Mouse (Mus musculus): ENCODE data around the gene 1700025G04Rik.
"Not testable (repeated sequence)": the region's sequence is repeated elsewhere in the genome, so short reads cannot be mapped to it uniquely, and the experiment has no call there.

The 1700025G04Rik gene

DNA sequence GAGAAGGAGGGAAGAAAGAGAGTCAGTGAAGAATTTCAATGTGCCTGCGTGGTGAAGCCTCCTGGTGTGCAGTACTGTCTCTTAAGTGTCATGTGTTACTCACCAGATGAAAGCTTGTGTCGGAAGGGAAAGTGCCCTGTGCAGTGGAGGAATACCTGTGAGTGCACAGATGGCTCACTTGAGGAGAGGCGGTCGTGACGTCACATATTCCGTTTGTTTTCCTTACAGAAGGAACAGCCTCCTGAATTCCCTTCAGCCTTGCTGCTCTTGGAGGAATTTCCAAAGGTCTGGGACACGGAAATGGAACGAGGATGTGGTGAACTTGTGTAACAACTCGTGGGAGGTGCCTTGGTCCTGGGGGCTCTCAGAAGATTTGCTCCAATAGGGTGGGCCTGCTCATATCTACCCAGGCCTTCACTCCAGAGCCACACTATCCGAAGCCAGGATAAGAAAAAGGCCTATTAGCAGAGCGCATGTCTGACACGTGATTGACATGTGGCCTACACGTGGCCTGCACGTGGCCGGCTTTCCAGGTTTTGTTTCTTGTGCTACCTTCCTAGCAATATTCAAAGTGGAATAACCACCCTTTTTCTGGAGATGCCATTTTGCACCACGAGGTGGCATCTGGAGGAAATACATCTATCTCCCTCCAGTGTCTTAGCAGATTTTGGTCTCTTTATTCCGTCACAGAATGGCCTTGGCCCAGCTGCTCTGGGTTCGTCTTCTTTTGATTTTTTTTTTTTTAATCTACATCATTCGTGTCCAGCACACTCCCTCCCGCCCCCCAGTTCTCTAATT is 238.7 kb downstream of the 1700025G04Rik start:
- no peak for DNase-seq (ENCODE audit: low spot score)

GRCm38 (mm10) chr1:151849993-151850608 is 239.8 kb downstream of the 1700025G04Rik start:
- no peak for DNase-seq (ENCODE audit: low spot score)

DNA sequence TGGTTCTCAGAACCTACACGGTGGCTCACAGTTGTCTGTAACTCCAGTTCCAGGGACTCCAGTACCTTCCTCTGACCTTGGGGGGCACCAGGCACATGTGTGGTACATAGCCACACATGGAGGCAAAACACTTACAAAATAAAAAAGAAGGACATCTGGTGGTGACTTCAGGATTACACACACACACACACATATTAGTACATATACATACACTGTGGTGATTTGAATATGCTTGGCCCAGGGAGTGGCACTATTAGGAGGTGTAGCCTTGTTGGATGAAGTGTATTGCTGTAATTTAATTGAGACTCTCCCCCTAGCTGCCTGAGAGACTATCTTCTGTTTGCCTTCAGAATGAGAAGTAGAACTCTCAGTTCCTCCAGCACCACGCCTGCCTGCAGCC is 241.6 kb downstream of the 1700025G04Rik start:
- no peak for DNase-seq (ENCODE audit: low spot score)

GRCm38 (mm10) chr1:151845926-151846782 is 243.8 kb downstream of the 1700025G04Rik start:
- no peak for DNase-seq (ENCODE audit: low spot score)

DNA sequence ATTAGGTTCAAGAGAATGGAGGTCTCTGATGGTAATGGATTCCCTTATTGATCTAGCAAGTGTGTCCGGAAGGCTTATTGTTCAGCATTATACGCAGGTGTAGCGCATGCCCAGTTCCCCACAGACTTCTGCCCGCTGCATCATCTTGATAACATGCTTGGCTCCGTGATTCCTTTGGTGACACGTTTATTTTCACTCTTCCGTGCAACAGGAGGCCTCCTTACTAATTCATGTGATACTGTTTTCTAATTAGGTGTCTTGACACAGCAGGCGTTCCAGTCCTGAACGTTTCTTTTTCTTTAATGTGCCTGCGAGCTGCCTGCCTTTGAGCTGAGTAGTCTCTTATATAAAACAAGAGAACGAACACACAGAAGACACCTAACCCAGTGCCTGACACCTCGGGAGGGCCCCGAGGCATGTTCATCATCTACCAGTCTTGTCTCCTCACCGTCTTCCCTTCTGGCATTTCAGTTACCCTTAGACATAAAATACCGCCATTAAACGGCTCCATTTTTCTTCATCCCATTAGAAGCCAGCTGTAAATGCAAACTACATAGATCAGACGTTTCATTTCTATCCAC is 244.6 kb downstream of the 1700025G04Rik start:
- DNase-seq (ENCODE audit: low spot score), result no peak

- not testable (repeated sequence) for DNase-seq (ENCODE audit: low spot score)
Observed at GRCm38 (mm10) chr1:151840345-151840744, 249.6 kb downstream of the 1700025G04Rik start.

DNA sequence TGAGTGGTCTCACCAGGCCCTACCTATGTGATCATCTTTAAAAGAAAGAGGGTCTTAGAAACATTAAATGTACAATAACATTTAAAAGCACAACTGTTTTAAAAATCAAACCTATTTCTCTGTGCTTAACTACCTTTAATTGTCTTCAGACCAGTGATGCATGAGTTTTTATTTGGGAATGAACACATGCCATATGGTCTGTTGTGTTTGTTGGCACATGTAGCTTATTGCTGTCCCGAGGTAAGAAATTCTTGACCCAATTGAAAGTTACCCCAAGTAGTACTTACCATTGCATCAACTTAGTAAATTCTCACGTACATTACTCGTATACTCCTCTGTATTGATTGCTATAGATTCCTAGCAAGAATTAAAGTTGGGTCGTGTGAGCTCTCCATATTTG is 254.7 kb downstream of the 1700025G04Rik start:
- no peak for DNase-seq (ENCODE audit: low spot score)

DNA sequence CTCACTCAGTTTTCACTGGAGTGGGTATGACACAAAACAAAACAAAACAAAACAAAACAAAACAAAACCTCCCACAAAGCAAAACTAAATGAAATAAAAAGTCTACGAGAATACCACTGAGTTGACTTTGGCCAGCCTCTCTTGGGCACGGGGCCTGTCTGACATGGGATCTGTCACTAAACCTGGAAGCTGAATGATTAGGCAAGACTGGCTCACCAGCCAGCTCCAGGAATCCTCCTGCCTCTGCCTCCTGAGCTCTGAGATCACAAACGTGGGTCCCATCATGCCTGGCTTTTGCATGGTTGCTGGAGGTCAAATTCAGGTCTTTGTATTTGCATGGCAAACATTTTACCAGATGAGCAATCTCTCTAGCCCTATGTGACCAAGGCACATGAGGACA is 258.1 kb downstream of the 1700025G04Rik start:
- no peak for DNase-seq (ENCODE audit: low spot score)

GRCm38 (mm10) chr1:151825065-151825464 is 264.9 kb downstream of the 1700025G04Rik start:
- DNase-seq (ENCODE audit: low spot score), result no peak

GRCm38 (mm10) chr1:151820457-151820856 is 269.5 kb downstream of the 1700025G04Rik start:
- peak; percentile 93 for DNase-seq (ENCODE audit: low spot score)

GRCm38 (mm10) chr1:151819190-151819589 is 270.7 kb downstream of the 1700025G04Rik start:
- no peak for DNase-seq (ENCODE audit: low spot score)

DNA sequence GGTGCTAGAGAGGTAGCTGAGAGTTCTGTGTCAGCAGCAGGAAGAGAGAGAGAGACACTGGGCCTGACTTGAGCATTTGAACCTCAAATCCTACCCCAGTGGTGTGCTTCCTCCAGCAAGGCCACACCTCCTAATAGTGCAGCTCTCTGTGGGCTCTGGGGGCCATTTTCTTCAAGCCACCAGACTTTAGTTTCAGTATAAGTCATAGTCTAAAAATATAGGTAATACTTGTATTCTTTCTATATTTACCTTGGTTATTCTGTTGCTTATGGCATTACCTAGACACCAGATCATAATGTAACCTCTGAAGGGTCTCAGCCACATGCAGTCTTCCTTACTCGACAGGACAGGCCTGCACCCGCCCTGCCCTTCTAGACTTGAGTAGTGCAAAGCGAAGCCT is 273.9 kb downstream of the 1700025G04Rik start:
- no peak for DNase-seq (ENCODE audit: low spot score)

GRCm38 (mm10) chr1:151812004-151812712 is 277.8 kb downstream of the 1700025G04Rik start:
- DNase-seq (ENCODE audit: low spot score), result no peak

- no peak for DNase-seq (ENCODE audit: low spot score)
Observed at GRCm38 (mm10) chr1:151811456-151811855, 278.5 kb downstream of the 1700025G04Rik start.

DNA sequence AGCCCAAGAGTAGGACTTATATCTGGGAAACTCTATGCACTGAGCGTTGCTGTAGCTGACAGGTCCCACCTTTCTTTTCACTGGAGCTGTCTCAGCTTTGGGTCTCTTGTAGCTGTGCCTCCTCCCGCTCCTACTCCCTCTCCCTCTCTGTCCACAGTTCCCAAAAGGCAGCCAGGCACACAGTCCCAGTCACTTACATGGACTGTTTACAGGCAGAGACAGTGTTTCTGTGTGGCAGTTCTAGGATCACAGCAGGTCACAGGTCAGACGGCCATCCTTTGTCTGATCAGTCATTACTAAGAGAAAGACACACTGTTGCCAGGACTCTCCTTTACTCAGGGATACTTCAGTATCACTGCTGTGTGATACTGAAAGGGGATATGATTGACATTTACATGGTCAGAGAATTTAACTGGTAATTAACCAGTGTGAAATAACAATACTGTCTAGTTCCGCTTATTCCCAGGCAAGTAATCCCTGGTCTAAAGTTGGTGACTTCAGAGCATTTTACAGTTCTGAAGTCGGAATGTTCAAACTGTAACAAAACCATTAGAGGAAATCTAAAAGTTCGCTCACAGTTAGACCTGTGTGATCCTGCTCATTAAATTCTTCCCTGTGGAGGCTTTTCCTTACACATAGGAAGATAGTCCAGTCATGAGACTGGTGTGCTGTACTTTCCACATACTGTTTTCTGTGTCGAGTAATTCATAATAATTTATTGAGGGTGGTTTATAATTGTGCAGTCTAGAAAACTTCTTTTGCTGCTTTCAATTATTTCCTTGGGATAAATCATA is 279.1 kb downstream of the 1700025G04Rik start:
- DNase-seq (ENCODE audit: low spot score), result peak; percentile 52

GRCm38 (mm10) chr1:151807286-151807685 is 282.6 kb downstream of the 1700025G04Rik start:
- DNase-seq (ENCODE audit: low spot score), result no peak

DNA sequence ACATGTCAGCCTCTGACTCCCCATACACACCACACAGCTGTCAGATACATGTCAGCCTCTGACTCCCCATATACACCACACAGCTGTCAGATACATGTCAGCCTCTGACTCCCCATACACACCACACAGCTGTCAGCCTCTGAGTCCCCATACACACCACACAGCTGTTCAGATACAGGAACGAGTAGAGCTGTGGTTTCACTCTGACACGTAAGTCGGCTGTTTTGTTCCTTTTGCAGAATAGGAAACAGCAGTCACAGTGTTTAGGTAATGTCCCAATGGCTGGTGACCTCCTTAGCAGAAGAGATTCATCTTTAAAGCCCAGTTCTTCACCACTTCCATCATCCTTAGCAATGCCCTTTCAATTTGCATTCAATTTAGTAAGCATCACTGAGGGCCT is 287.1 kb downstream of the 1700025G04Rik start:
- DNase-seq (ENCODE audit: low spot score), result not testable (repeated sequence)

Data from embryo, embryonic 10.5 days (tissue).